Mouse (Mus musculus): ENCODE measurements around the gene Fads2. TPM values are rescaled to one million over a fixed set of nuclear protein-coding genes. Genes with fewer than 3 reads are reported as not detected.
"Not testable (repeated sequence)": the region's sequence is repeated elsewhere in the genome, so short reads cannot be mapped to it uniquely, and the experiment has no call there.

The Fads2 gene
- polyA plus RNA-seq, 2 experiments = 22.7 to 41.9 TPM

DNA sequence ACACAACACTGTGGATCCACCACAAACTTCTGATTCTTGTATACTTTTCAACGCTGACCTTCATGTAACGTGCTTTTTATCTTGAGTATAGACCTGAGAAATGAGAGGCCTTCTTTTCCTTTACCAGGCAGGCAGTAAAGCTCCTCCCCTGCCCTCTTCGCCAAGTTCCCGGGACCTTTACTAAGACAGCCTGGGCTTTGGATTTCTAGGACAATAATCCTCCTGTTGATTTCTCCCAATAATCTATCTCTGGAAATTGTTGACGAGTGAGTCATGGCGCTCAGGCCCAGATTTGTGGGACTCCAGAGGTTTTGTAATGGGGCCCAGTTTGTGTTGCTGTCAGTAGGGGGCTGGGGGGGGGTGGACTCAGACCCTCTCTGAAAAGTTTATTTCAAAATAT, 38.2 kb upstream of the Fads2 start:
- no peaks in the 10 kb centered on the region for H3K4me1 ChIP-seq (replicated peaks; ENCODE audit: control insufficient read depth in 2 of 2, insufficient read depth in 2 of 2, low read length in 1 of 2)
- no peak overlapping the region for H3K27ac ChIP-seq
- DNase-seq (ENCODE audit: low read depth in 3 of 3, low spot score in 3 of 3) (no peak), ATAC-seq (ENCODE audit: insufficient read depth) (no peak)
- no peak overlapping the region for H3K4me3 ChIP-seq (ENCODE audit: insufficient read depth in 1 of 2, low read depth in 2 of 2, low read length in 2 of 2)
- H3K36me3 ChIP-seq (replicated peaks; ENCODE audit: control insufficient read depth, insufficient read depth, low read depth) = no peaks in the 10 kb centered on the region
- H3K27me3 ChIP-seq (ENCODE audit: control insufficient read depth, insufficient read depth, low read length) = no peaks in the 10 kb centered on the region
- no peak overlapping the region for H3K9ac ChIP-seq (replicated peaks)
- TF ChIP-seq EP300 (IDR thresholded peaks at IDR 0.05; ENCODE audit: low read depth) (no peak), CTCF (IDR thresholded peaks at IDR 0.05; ENCODE audit: low read depth) (no peak)
- H3K9me3 ChIP-seq (ENCODE audit: control insufficient read depth, low read length) = no peaks in the 10 kb centered on the region
- H3K4me2 ChIP-seq (ENCODE audit: low read depth) = no peak overlapping the region
- 66% methylated on average over 6 of the region's 6 CpGs for WGBS (ENCODE audit: insufficient replicate concordance)

DNA sequence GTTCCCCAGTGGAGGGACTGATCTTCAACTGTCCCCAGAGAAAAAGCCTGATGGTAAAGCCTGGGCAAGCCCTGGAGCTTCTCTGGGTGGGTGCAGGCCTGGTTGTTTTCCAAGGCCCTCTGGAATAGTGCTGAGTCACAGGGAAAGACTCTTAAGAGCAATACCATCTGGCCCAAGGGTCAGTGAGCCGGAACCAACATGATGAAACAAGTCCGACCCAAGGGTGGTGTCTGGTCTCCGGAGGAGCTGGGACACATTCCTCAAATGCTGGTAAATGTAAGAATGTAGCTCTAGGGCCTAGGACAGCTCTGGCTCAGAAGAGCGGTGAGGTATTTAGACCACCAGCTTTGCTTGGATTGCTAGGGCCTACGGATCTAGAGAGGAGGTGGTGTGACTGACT, 35.9 kb upstream of the Fads2 start:
- H3K36me3 ChIP-seq (replicated peaks; ENCODE audit: control insufficient read depth, insufficient read depth, low read depth) = no peaks in the 10 kb centered on the region
- no peak overlapping the region for H3K4me2 ChIP-seq (ENCODE audit: low read depth)
- H3K4me3 ChIP-seq (ENCODE audit: insufficient read depth in 1 of 2, low read depth in 2 of 2, low read length in 2 of 2) = no peak overlapping the region
- ATAC-seq (ENCODE audit: insufficient read depth) (no peak), DNase-seq (ENCODE audit: low read depth in 3 of 3, low spot score in 3 of 3) (no peak)
- no peaks in the 10 kb centered on the region for H3K4me1 ChIP-seq (replicated peaks; ENCODE audit: control insufficient read depth in 2 of 2, insufficient read depth in 2 of 2, low read length in 1 of 2)
- no peak overlapping the region for H3K27ac ChIP-seq
- 70% methylated on average over 5 of the region's 5 CpGs for WGBS (ENCODE audit: insufficient replicate concordance)
- TF ChIP-seq EP300 (IDR thresholded peaks at IDR 0.05; ENCODE audit: low read depth) (no peak), CTCF (IDR thresholded peaks at IDR 0.05; ENCODE audit: low read depth) (no peak)
- H3K9ac ChIP-seq (replicated peaks) = no peak overlapping the region
- H3K27me3 ChIP-seq (ENCODE audit: control insufficient read depth, insufficient read depth, low read length) = no peaks in the 10 kb centered on the region
- H3K9me3 ChIP-seq (ENCODE audit: control insufficient read depth, low read length) = no peaks in the 10 kb centered on the region

DNA sequence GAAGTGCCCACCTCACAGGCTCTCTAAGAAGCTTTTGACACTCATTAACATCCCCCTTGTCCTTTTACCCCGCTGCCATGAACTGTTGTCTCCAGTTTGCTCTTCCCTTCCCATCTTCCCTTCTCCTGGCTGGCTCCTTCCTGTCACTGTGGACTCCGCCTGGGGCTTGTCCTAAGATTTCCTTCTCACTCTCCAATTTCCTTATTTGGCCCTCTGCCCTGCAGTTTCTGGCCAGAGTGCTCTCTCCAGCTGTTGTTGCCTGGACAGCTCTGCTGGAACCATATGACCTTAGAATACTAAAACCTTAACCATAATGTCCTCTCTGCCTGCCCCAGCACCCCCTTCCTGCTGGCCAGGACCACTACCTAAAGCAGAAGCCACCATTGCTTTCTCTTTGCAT, 33.1 kb upstream of the Fads2 start:
- Histone ChIP-seq H3K27ac (no peak overlapping the region), H3K4me2 (ENCODE audit: low read depth) (no peak overlapping the region), H3K27me3 (ENCODE audit: control insufficient read depth, insufficient read depth, low read length) (no peaks in the 10 kb centered on the region), H3K36me3 (replicated peaks; ENCODE audit: control insufficient read depth, insufficient read depth, low read depth) (no peaks in the 10 kb centered on the region), H3K9me3 (ENCODE audit: control insufficient read depth, low read length) (no peaks in the 10 kb centered on the region), H3K4me3 (ENCODE audit: insufficient read depth in 1 of 2, low read depth in 2 of 2, low read length in 2 of 2) (no peak overlapping the region), H3K9ac (replicated peaks) (no peak overlapping the region), H3K4me1 (replicated peaks; ENCODE audit: control insufficient read depth in 2 of 2, insufficient read depth in 2 of 2, low read length in 1 of 2) (no peaks in the 10 kb centered on the region)
- DNase-seq (ENCODE audit: low read depth in 3 of 3, low spot score in 3 of 3) (no peak), ATAC-seq (ENCODE audit: insufficient read depth) (no peak)
- TF ChIP-seq EP300 (IDR thresholded peaks at IDR 0.05; ENCODE audit: low read depth) (no peak), CTCF (IDR thresholded peaks at IDR 0.05; ENCODE audit: low read depth) (no peak)
- WGBS (ENCODE audit: insufficient replicate concordance) = 46% methylated on average over 2 of the region's 2 CpGs

DNA sequence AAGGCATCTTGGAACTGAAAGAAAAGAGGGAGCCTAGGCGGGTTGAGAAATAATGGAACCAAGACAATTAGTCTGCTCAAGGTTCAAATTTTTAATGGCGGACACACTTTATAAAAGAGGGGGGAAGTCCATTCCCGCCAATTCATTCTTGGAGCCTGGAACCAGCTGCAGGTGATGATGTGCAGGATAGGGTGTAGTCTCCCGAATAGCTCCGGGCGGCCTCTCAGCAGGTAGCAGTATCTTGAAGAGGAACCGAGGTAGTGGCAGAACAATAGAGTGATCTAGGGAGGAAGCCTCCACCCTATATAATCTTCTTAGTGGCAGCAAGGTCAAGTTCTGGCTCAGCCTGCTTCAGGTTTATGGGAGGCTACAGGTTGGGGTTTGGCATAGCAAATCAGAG, 28.0 kb upstream of the Fads2 start:
- not testable (repeated sequence) for DNase-seq (ENCODE audit: low read depth in 3 of 3, low spot score in 3 of 3); H3K4me2 ChIP-seq (ENCODE audit: low read depth); H3K4me3 ChIP-seq (ENCODE audit: insufficient read depth in 1 of 2, low read depth in 2 of 2, low read length in 2 of 2); H3K9ac ChIP-seq (replicated peaks); H3K36me3 ChIP-seq (replicated peaks; ENCODE audit: control insufficient read depth, insufficient read depth, low read depth); H3K27ac ChIP-seq; H3K9me3 ChIP-seq (ENCODE audit: control insufficient read depth, low read length); ATAC-seq (ENCODE audit: insufficient read depth); H3K27me3 ChIP-seq (ENCODE audit: control insufficient read depth, insufficient read depth, low read length); H3K4me1 ChIP-seq (replicated peaks; ENCODE audit: control insufficient read depth in 2 of 2, insufficient read depth in 2 of 2, low read length in 1 of 2)
- 66% methylated on average over 7 of the region's 7 CpGs for WGBS (ENCODE audit: insufficient replicate concordance)

DNA sequence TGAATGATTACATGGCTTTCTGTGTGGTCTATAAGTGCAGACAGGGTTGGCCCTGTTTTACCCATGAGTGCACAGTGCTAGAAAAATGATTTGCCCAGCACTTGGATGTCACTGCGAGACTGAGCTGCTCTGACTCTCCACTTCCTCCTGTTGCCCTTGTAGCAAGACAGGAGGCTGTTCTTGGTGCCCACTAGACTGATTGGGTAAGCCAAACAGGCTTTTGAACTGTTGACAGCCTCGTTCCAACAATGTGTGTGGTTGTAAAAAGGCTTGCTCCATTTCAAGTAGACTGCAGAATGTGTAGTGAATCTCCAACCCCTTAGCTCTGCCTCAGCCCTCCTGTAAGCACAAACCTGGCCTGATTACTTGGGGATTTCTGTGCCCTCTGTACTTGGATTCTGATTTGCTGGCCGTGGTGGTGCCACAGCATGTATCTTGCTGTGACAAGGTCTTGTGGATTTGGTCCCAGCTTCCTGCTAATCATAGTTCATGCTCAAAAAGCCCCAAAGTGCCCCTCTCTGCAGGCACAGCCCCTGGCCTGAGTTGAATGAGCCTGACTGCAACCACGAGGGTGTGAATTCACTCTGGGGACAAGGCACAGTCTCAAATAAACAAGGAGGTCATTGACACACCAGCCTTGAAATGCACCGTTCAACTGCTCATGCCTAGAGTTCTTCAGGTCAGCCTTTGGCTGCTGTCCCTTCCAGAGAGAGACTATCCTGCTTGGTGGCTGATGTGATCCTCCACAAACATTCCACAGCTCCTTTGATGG, 25.1 kb upstream of the Fads2 start:
- no peak overlapping the region for H3K4me3 ChIP-seq (ENCODE audit: insufficient read depth in 1 of 2, low read depth in 2 of 2, low read length in 2 of 2)
- ATAC-seq (ENCODE audit: insufficient read depth) = no peak
- H3K4me2 ChIP-seq (ENCODE audit: low read depth) = no peak overlapping the region
- no peak overlapping the region for H3K9ac ChIP-seq (replicated peaks)
- no peak for TF ChIP-seq CTCF (IDR thresholded peaks at IDR 0.05; ENCODE audit: low read depth)
- no peak for TF ChIP-seq EP300 (IDR thresholded peaks at IDR 0.05; ENCODE audit: low read depth)
- DNase-seq (ENCODE audit: low read depth in 3 of 3, low spot score in 3 of 3) = no peak
- H3K27me3 ChIP-seq (ENCODE audit: control insufficient read depth, insufficient read depth, low read length) = no peaks in the 10 kb centered on the region
- H3K9me3 ChIP-seq (ENCODE audit: control insufficient read depth, low read length) = no peaks in the 10 kb centered on the region
- no peaks in the 10 kb centered on the region for H3K4me1 ChIP-seq (replicated peaks; ENCODE audit: control insufficient read depth in 2 of 2, insufficient read depth in 2 of 2, low read length in 1 of 2)
- WGBS (ENCODE audit: insufficient replicate concordance) = 32% methylated on average over 5 of the region's 5 CpGs
- H3K27ac ChIP-seq = no peak overlapping the region
- no peaks in the 10 kb centered on the region for H3K36me3 ChIP-seq (replicated peaks; ENCODE audit: control insufficient read depth, insufficient read depth, low read depth)

Data from liver, embryonic 14.5 days (tissue).